Mouse (Mus musculus) C2C12 (cell line): Measurements from ENCODE around the gene Lexm.

Source experiments
- CTCF ChIP-seq: IDR thresholded peaks from one replicate; pipeline ENCODE4 v1.5.1; 2011; ENCODE audit not compliant: control insufficient read depth, insufficient read depth, insufficient read length
- USF1 ChIP-seq: IDR thresholded peaks from one replicate; pipeline ENCODE4 v1.6.1; 2011; ENCODE audit warnings: low read depth, mild to moderate bottlenecking, control low read depth, moderate library complexity

DNA sequence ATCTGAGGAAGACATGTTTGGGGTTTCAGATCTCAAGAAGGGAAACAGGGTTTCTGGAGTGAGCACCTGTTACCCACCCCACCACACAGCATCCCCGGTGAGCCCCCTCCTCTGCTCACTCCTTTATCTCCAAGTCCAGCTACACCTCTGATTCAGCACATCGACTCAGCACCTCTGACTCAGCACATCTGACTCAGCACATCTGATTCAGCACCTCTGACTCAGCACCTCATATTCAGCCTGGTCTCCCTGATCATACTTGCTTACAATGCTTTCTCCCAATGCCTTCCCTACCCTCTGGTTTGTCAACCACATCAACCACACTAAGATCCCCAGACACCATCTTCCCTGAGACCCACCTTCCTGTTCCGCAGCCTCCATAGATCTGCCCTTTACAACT is 3.5 kb downstream of the Lexm start:
- TF ChIP-seq CTCF, result no peak
- no peak for TF ChIP-seq USF1
